Comparison of ENCODE assay signal across 9 mouse cellular contexts in genomic region chr9:124037707-124038106, GRCm38 (mm10). TPM values are rescaled to one million over a fixed set of nuclear protein-coding genes. Genes with fewer than 3 reads are reported as not detected.
DNase-seq lines count a peak whose midpoint lies in the region; ATAC-seq and TF ChIP-seq lines count a peak whose summit lies in the region.
"Had no signal": no experiment of that assay in that cellular context is flagged by ENCODE, and none has a peak within 500 bp of the region (broad histone marks: within the 10 kb centered on the region; RNA-seq: fewer than 3 reads in every experiment).

No protein-coding gene starts in this region.

- H3K4me3 ChIP-seq in midbrain, postnatal 0 days (ENCODE audit: low read depth, low read length), result no peak overlapping the region
- H3K4me3 ChIP-seq in midbrain, embryonic 13.5 days (replicated peaks), result no peak overlapping the region
- no peak overlapping the region for H3K4me3 ChIP-seq in lung, adult 2 months (replicated peaks; ENCODE audit: extremely low read depth, low read depth, low read length)
- H3K4me3 ChIP-seq: limb, embryonic 12.5 days had no signal

- H3K9me3 ChIP-seq in midbrain, postnatal 0 days (ENCODE audit: low read length), result no peaks in the 10 kb centered on the region
- H3K9me3 ChIP-seq in midbrain, embryonic 13.5 days, result no peaks in the 10 kb centered on the region
- H3K9me3 ChIP-seq: limb, embryonic 12.5 days had no signal

- no peaks in the 10 kb centered on the region for H3K27me3 ChIP-seq in midbrain, postnatal 0 days (ENCODE audit: insufficient read depth, low read length)
- no peaks in the 10 kb centered on the region for H3K27me3 ChIP-seq in midbrain, embryonic 13.5 days
- H3K27me3 ChIP-seq: limb, embryonic 12.5 days had no signal

- H3K4me1 ChIP-seq in midbrain, postnatal 0 days (ENCODE audit: insufficient read depth, low read length), result no peaks in the 10 kb centered on the region
- H3K4me1 ChIP-seq in midbrain, embryonic 13.5 days (replicated peaks), result peaks cover 3% of the 10 kb centered on the region; the same call in 1 of the 2 replicates
- H3K4me1 ChIP-seq in lung, adult 2 months (ENCODE audit: control insufficient read depth, insufficient read depth, low read length), result no peaks in the 10 kb centered on the region
- H3K4me1 ChIP-seq: limb, embryonic 12.5 days had no signal

- no peaks in the 10 kb centered on the region for H3K36me3 ChIP-seq in midbrain, postnatal 0 days (ENCODE audit: insufficient read depth, low read length)
- no peaks in the 10 kb centered on the region for H3K36me3 ChIP-seq in midbrain, embryonic 13.5 days
- H3K36me3 ChIP-seq: limb, embryonic 12.5 days had no signal

- TF ChIP-seq POLR2A in lung, adult 2 months (IDR thresholded peaks at IDR 0.05; ENCODE audit: borderline replicate concordance, extremely low read depth, low read depth, low read length), result no peak

- no peak overlapping the region for H3K4me2 ChIP-seq in midbrain, postnatal 0 days (ENCODE audit: low read depth, low read length, poor library complexity, severe bottlenecking)
- H3K4me2 ChIP-seq in midbrain, embryonic 13.5 days (replicated peaks), result no peak overlapping the region
- H3K4me2 ChIP-seq: limb, embryonic 12.5 days had no signal

- TF ChIP-seq CTCF in midbrain, postnatal 0 days (IDR thresholded peaks at IDR 0.05), result no peak
- no peak for TF ChIP-seq CTCF in lung, adult 2 months (IDR thresholded peaks at IDR 0.05; ENCODE audit: insufficient read depth, low read length)

- WGBS in midbrain, postnatal 0 days, result 40% methylated on average over 4 of the region's 4 CpGs
- 53% methylated on average over 4 of the region's 4 CpGs for WGBS in midbrain, embryonic 13.5 days
- 8% methylated on average over 4 of the region's 4 CpGs for WGBS in lung, adult 2 months

- ATAC-seq in midbrain, postnatal 0 days (ENCODE audit: low FRiP score), result no peak; the same call in 1 of the 2 replicates
- no peak for ATAC-seq in midbrain, embryonic 13.5 days

- no peak overlapping the region for H3K27ac ChIP-seq in midbrain, postnatal 0 days (ENCODE audit: low read depth, low read length)
- H3K27ac ChIP-seq in midbrain, embryonic 13.5 days, result no peak overlapping the region
- H3K27ac ChIP-seq: limb, embryonic 12.5 days had no signal

- H3K9ac ChIP-seq in midbrain, postnatal 0 days (replicated peaks; ENCODE audit: low read length, poor library complexity, severe bottlenecking), result no peak overlapping the region
- H3K9ac ChIP-seq in midbrain, embryonic 13.5 days (replicated peaks), result no peak overlapping the region
- H3K9ac ChIP-seq: limb, embryonic 12.5 days had no signal

- peak; percentile 64 for DNase-seq in midbrain, postnatal 0 days (ENCODE audit: low spot score)
- DNase-seq in adrenal gland, postnatal 14 days, result peak; percentile 75
- DNase-seq in heart, adult 9 months (ENCODE audit: low spot score in 2 of 2), result peak; percentile 64 to 75
- DNase-seq in kidney, postnatal 25 days, result peak; percentile 91
- DNase-seq in lung, adult 2 months, result peak; percentile 33
- DNase-seq in right cerebral cortex, adult 18-20 months, result peak; percentile 18
- no peak for DNase-seq in T-cell, adult 2 months (ENCODE audit: low spot score)

RNA-seq across cellular contexts. Expression of gene Ccr3, which starts 15.9 kb away (rescaled TPM):
- total RNA-seq in midbrain, postnatal 0 days (2014; rRNA removed), result not detected in 2 replicates
- polyA plus RNA-seq in midbrain, postnatal 0 days (2015; fragmentation: Nextera tagmentation; extraction: Ambion mirVana), result not detected in 2 replicates
- polyA plus RNA-seq in midbrain, embryonic 13.5 days (2015; fragmentation: Nextera tagmentation; extraction: Ambion mirVana), result not detected in 2 replicates
- total RNA-seq in adrenal gland, postnatal 14 days (2021), result 0.33 TPM in 1 of 2 replicates, not detected in the other
- polyA plus RNA-seq in lung, adult 2 months (2012; rRNA removed), result 0.11 and 0.53 TPM in 2 replicates
- polyA plus RNA-seq: limb, embryonic 12.5 days had no signal

RNA-seq across cellular contexts. Expression of gene Ccr1l1, which starts 59.5 kb away (rescaled TPM):
- not detected in 2 replicates for total RNA-seq in midbrain, postnatal 0 days (2014; rRNA removed)
- polyA plus RNA-seq in midbrain, postnatal 0 days (2015; fragmentation: Nextera tagmentation; extraction: Ambion mirVana), result 0.15 TPM in 1 of 2 replicates, not detected in the other
- not detected in 2 replicates for polyA plus RNA-seq in midbrain, embryonic 13.5 days (2015; fragmentation: Nextera tagmentation; extraction: Ambion mirVana)
- total RNA-seq in adrenal gland, postnatal 14 days (2021), result not detected in 2 replicates
- not detected in 2 replicates for polyA plus RNA-seq in lung, adult 2 months (2012; rRNA removed)
- polyA plus RNA-seq: limb, embryonic 12.5 days had no signal
